In the genomic region with DNA sequence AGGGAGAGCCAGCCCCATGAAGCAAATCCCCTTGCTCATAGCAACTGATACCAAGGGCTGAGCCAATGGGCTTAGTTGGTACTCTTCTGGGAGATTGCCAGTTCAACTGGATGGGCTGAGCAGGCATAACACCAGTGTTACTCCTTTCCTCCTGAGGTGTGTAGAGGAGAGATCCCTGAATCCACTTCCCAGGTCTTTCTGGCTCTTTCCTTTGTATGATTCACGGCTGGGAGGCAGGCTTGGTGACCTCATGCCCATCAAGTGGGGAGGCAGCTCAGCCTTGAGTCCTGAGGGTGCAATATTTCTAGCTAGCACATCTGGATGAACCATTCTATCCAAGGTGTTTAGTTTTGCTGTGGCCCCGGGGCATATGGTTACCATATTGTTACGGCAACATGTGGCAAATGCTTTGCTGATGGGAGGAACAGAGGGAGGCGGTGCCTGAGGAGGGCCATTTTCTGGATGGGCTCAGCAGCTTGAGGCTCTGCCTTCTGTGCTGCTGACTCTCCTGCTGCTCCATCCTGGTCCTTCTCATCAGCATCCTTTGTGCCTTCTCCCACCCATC, we compare ENCODE assay signal across 27 mouse cellular contexts. TPM values are rescaled to one million over a fixed set of nuclear protein-coding genes. Genes with fewer than 3 reads are reported as not detected.
A peak's percentile ranks its signal among the peaks of the same experiment; 100 is the strongest.
DNase-seq lines count a peak whose midpoint lies in the region; ATAC-seq and TF ChIP-seq lines count a peak whose summit lies in the region.
"Had no signal": no experiment of that assay in that cellular context is flagged by ENCODE, and none has a peak within 500 bp of the region (broad histone marks: within the 10 kb centered on the region; RNA-seq: fewer than 3 reads in every experiment).

No protein-coding gene starts in this region.

- ATAC-seq in megakaryocyte, adult 5-6 weeks (ENCODE audit: poor library complexity, severe bottlenecking): no peak
- peak; percentile 64 for ATAC-seq in limb, embryonic 14.5 days (ENCODE audit: low FRiP score, low read depth)
- ATAC-seq: CD4-positive, CD25-positive, alpha-beta regulatory T cell, adult 4 months; forebrain, embryonic 14.5 days; midbrain, embryonic 13.5 days had no signal

- TF ChIP-seq POLR2A in limb, embryonic 14.5 days (IDR thresholded peaks at IDR 0.05; ENCODE audit: borderline replicate concordance, extremely low read depth, insufficient read depth, insufficient read length): no peak

- peak overlapping the region; percentile 26 for H3K4me3 ChIP-seq in megakaryocyte, embryonic 14.5 days (replicated peaks)
- no peak overlapping the region for H3K4me3 ChIP-seq in limb, embryonic 14.5 days (replicated peaks; ENCODE audit: low read length)
- H3K4me3 ChIP-seq: embryonic facial prominence, embryonic 12.5 days; gastrocnemius, adult 2 months; heart, adult 2 months; heart, embryonic 12.5 days; hindbrain, embryonic 13.5 days; liver, embryonic 15.5 days; midbrain, embryonic 13.5 days had no signal

- no peak overlapping the region for H3K9ac ChIP-seq in limb, embryonic 14.5 days (ENCODE audit: low read depth, low read length, severe bottlenecking)
- H3K9ac ChIP-seq: embryonic facial prominence, embryonic 12.5 days; heart, embryonic 12.5 days; hindbrain, embryonic 13.5 days; liver, embryonic 15.5 days; lung, embryonic 14.5 days; midbrain, embryonic 13.5 days had no signal

- H3K36me3 ChIP-seq in megakaryocyte, embryonic 14.5 days (replicated peaks; ENCODE audit: low read length): peaks cover 96% of the 10 kb centered on the region
- no peaks in the 10 kb centered on the region for H3K36me3 ChIP-seq in limb, embryonic 14.5 days (ENCODE audit: control insufficient read depth, insufficient read depth, low read length)
- H3K36me3 ChIP-seq: embryonic facial prominence, embryonic 12.5 days; heart, embryonic 12.5 days; hindbrain, embryonic 13.5 days; liver, embryonic 15.5 days; midbrain, embryonic 13.5 days had no signal

- H3K9me3 ChIP-seq in megakaryocyte, embryonic 14.5 days: no peaks in the 10 kb centered on the region
- H3K9me3 ChIP-seq in limb, embryonic 14.5 days (ENCODE audit: control insufficient read depth, low read length): no peaks in the 10 kb centered on the region
- H3K9me3 ChIP-seq: embryonic facial prominence, embryonic 12.5 days; heart, embryonic 12.5 days; hindbrain, embryonic 13.5 days; liver, embryonic 15.5 days; midbrain, embryonic 13.5 days had no signal

- WGBS in limb, embryonic 14.5 days: 34% methylated on average over 4 of the region's 4 CpGs

- H3K4me2 ChIP-seq in limb, embryonic 14.5 days (replicated peaks; ENCODE audit: low read depth, low read length, severe bottlenecking): no peak overlapping the region
- H3K4me2 ChIP-seq: embryonic facial prominence, embryonic 12.5 days; heart, embryonic 12.5 days; hindbrain, embryonic 13.5 days; liver, embryonic 15.5 days; lung, embryonic 14.5 days; midbrain, embryonic 13.5 days had no signal

- no peak overlapping the region for H3K27ac ChIP-seq in limb, embryonic 14.5 days (replicated peaks; ENCODE audit: low read depth, low read length)
- H3K27ac ChIP-seq: embryonic facial prominence, embryonic 12.5 days; gastrocnemius, adult 2 months; heart, adult 2 months; hindbrain, embryonic 13.5 days; liver, embryonic 15.5 days; midbrain, embryonic 13.5 days; stomach, postnatal 0 days had no signal

- H3K27me3 ChIP-seq in megakaryocyte, embryonic 14.5 days (replicated peaks): no peaks in the 10 kb centered on the region
- H3K27me3 ChIP-seq in limb, embryonic 14.5 days (ENCODE audit: control insufficient read depth, insufficient read depth, low read length): no peaks in the 10 kb centered on the region
- H3K27me3 ChIP-seq: embryonic facial prominence, embryonic 12.5 days; heart, embryonic 12.5 days; hindbrain, embryonic 13.5 days; liver, embryonic 15.5 days; midbrain, embryonic 13.5 days had no signal

- peak; percentile 72 for DNase-seq in forelimb bud, embryonic 11.5 days (ENCODE audit: low read depth, low spot score)
- no peak for DNase-seq in limb, embryonic 14.5 days (ENCODE audit: low spot score)
- DNase-seq in spleen, postnatal 4 days (ENCODE audit: low spot score in 2 of 2): no peak
- no peak for DNase-seq in adrenal gland, adult 18-20 months (ENCODE audit: low spot score in 2 of 2)
- no peak for DNase-seq in layer of hippocampus, adult 9-11 months
- DNase-seq: adrenal gland, adult 8-10 months; cerebellum, adult 9-10 months; cerebellum, postnatal 36 days; gastrocnemius, adult 2 months; heart, adult 2 months; heart, postnatal 4 days; kidney, adult 11 months; kidney, postnatal 14 days; lung, embryonic 14.5 days; right cerebral cortex, adult 18-20 months; spleen, adult 18-20 months; thymus, postnatal 25 days had no signal

- peaks cover 100% of the 10 kb centered on the region for H3K4me1 ChIP-seq in megakaryocyte, embryonic 14.5 days
- H3K4me1 ChIP-seq in limb, embryonic 14.5 days (ENCODE audit: control insufficient read depth, insufficient read depth, low read length): peaks cover 21% of the 10 kb centered on the region
- H3K4me1 ChIP-seq: heart, embryonic 12.5 days had no signal

RNA-seq across cellular contexts. Expression of gene Fli1, which starts 52.8 kb away (rescaled TPM):
- 20.8 and 61.7 TPM in 2 replicates for polyA plus RNA-seq in megakaryocyte, embryonic 14.5 days (2012; ENCODE audit: insufficient read depth, low replicate concordance)
- 89.0 and 92.7 TPM in 2 replicates for total RNA-seq in megakaryocyte, adult 5-6 weeks (2015)
- total RNA-seq in megakaryocyte, adult 5-6 weeks (2017): 95.8 and 106 TPM in 2 replicates
- polyA plus RNA-seq in limb, embryonic 14.5 days (2012; rRNA removed): 10.1 and 11.5 TPM in 2 replicates
- polyA plus RNA-seq in limb, embryonic 14.5 days (2014; fragmentation: Nextera tagmentation; extraction: Ambion mirVana): 22.2 and 25.7 TPM in 2 replicates
- 10 to 100 TPM; 11.0 to 14.6 TPM for total RNA-seq in adrenal gland, adult 18-20 months (2021)

Comparison
In these comparisons a context has a peak if more than half of its experiments do, and no peak if none do; other contexts are left out.
1. RNA of gene Fli1, which starts 52.8 kb away (total RNA-seq): 89.0 to 106 TPM in megakaryocyte, adult 5-6 weeks; 11.0 to 14.6 TPM in adrenal gland, adult 18-20 months; every median in the first group is over 4 times any median in the second.